Mouse (Mus musculus): ENCODE data around the gene Catip. TPM values are rescaled to one million over a fixed set of nuclear protein-coding genes. Genes with fewer than 3 reads are reported as not detected.

The Catip gene
- polyA plus RNA-seq, 1 experiment from 2014 or later, result 0.21 TPM

DNA sequence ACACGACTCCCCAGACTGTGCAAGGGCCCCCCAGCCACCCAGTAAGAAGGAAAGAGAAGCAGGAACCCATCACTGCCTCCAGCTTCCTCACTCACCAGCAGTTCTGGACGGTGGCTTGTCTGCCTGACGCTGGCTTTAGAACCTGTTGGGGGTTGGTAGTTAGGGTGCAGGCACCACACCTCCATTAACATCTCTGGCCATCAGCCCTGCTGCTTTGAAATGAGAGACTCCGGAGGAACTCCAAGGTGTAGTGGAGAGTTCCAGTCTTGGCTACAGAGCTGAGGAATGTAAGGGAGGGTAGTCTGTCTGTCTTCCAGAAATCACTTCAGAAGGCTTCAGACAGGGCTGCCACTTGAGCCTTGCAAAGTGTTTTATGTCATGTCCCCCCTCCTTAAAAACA lies 8.1 kb downstream of the Catip start:
- no peaks in the 10 kb centered on the region for H3K36me3 ChIP-seq (ENCODE audit: control insufficient read depth, insufficient read depth, low read length)
- DNase-seq (ENCODE audit: low spot score) (no peak), ATAC-seq (replicated peaks; ENCODE audit: low FRiP score) (no peak)
- no peak overlapping the region for H3K9ac ChIP-seq (ENCODE audit: low read depth, low read length)
- no peak overlapping the region for H3K4me3 ChIP-seq (ENCODE audit: low read depth, low read length)
- no peak overlapping the region for H3K4me2 ChIP-seq
- H3K27me3 ChIP-seq (replicated peaks; ENCODE audit: control insufficient read depth, insufficient read depth, low read length), result peaks cover 6% of the 10 kb centered on the region; the same call in 1 of the 2 replicates
- peaks cover 13% of the 10 kb centered on the region for H3K4me1 ChIP-seq (replicated peaks; ENCODE audit: control insufficient read depth, insufficient read depth, low read length)
- no peak overlapping the region for H3K27ac ChIP-seq (ENCODE audit: low read depth, low read length)
- no peaks in the 10 kb centered on the region for H3K9me3 ChIP-seq (ENCODE audit: control insufficient read depth, low read length)
- 33% methylated on average over 4 of the region's 4 CpGs for WGBS

- no peak overlapping the region for H3K4me3 ChIP-seq (ENCODE audit: low read depth, low read length)
- H3K36me3 ChIP-seq (ENCODE audit: control insufficient read depth, insufficient read depth, low read length), result no peaks in the 10 kb centered on the region
- H3K4me2 ChIP-seq, result no peak overlapping the region
- no peak overlapping the region for H3K27ac ChIP-seq (ENCODE audit: low read depth, low read length)
- no peak for ATAC-seq (replicated peaks; ENCODE audit: low FRiP score)
- no peak for DNase-seq (ENCODE audit: low spot score)
- no peak overlapping the region for H3K9ac ChIP-seq (ENCODE audit: low read depth, low read length)
- H3K9me3 ChIP-seq (ENCODE audit: control insufficient read depth, low read length), result no peaks in the 10 kb centered on the region
- H3K4me1 ChIP-seq (replicated peaks; ENCODE audit: control insufficient read depth, insufficient read depth, low read length), result 0 out of 2 replicates have a peak, but pooled peaks cover 2% of the 10 kb centered on the region
- 33% methylated on average over 4 of the region's 4 CpGs for WGBS
- H3K27me3 ChIP-seq (replicated peaks; ENCODE audit: control insufficient read depth, insufficient read depth, low read length), result no peaks in the 10 kb centered on the region
These were observed 11.5 kb downstream of the Catip start for GRCm38 (mm10) chr1:74373372-74373771.

DNA sequence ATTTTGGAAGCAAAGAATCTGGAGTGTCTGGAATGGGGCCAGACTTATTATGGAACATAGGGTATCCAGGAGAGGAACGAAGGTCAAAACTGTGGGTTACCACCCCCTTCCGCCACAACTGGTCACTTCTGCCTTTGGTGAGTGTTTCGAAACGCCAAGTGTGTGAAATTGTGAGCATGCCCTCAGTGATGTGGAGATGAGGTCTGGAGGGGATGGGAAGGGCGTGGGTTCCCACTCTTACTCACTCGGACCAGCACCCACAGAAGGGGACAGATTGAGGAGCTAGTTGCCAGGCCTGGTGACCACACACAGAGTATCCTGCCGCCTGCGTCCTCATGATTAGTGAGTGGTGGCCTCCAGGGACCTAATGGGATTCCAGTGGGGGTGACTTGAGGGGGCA lies 13.1 kb downstream of the Catip start, which contains the start of gene Slc11a1:
Gene Slc11a1, plus strand, starts transcription at position 216 of the 400 bp plus-strand sequence.
- Histone ChIP-seq H3K36me3 (ENCODE audit: control insufficient read depth, insufficient read depth, low read length) (no peaks in the 10 kb centered on the region), H3K9ac (ENCODE audit: low read depth, low read length) (no peak within 1 kb of the TSS), H3K4me2 (no peak within 1 kb of the TSS), H3K27ac (ENCODE audit: low read depth, low read length) (no peak within 1 kb of the TSS), H3K4me1 (replicated peaks; ENCODE audit: control insufficient read depth, insufficient read depth, low read length) (peaks cover 8% of the 10 kb centered on the region), H3K9me3 (ENCODE audit: control insufficient read depth, low read length) (no peaks in the 10 kb centered on the region), H3K27me3 (replicated peaks; ENCODE audit: control insufficient read depth, insufficient read depth, low read length) (no peaks in the 10 kb centered on the region), H3K4me3 (ENCODE audit: low read depth, low read length) (0 out of 2 replicates have a peak within 1 kb of the TSS, but pooled peaks have one; percentile 4)
- WGBS, result 60% methylated on average over 8 of the region's 8 CpGs
- no peak for DNase-seq (ENCODE audit: low spot score)
- no peak for ATAC-seq (replicated peaks; ENCODE audit: low FRiP score)

GRCm38 (mm10) chr1:74375561-74375960 lies 13.7 kb downstream of the Catip start:
- DNase-seq (ENCODE audit: low spot score), result no peak
- Histone ChIP-seq H3K27ac (ENCODE audit: low read depth, low read length) (no peak overlapping the region), H3K9me3 (ENCODE audit: control insufficient read depth, low read length) (no peaks in the 10 kb centered on the region), H3K36me3 (ENCODE audit: control insufficient read depth, insufficient read depth, low read length) (no peaks in the 10 kb centered on the region), H3K27me3 (replicated peaks; ENCODE audit: control insufficient read depth, insufficient read depth, low read length) (no peaks in the 10 kb centered on the region), H3K9ac (ENCODE audit: low read depth, low read length) (no peak overlapping the region), H3K4me2 (no peak overlapping the region), H3K4me1 (replicated peaks; ENCODE audit: control insufficient read depth, insufficient read depth, low read length) (peaks cover 9% of the 10 kb centered on the region), H3K4me3 (ENCODE audit: low read depth, low read length) (0 out of 2 replicates have a peak overlapping the region, but pooled peaks have one; percentile 4)
- 75% methylated on average over 10 of the region's 10 CpGs for WGBS
- ATAC-seq (replicated peaks; ENCODE audit: low FRiP score), result no peak

- DNase-seq (ENCODE audit: low spot score) (no peak), ATAC-seq (replicated peaks; ENCODE audit: low FRiP score) (no peak)
- Histone ChIP-seq H3K4me1 (replicated peaks; ENCODE audit: control insufficient read depth, insufficient read depth, low read length) (peaks cover 9% of the 10 kb centered on the region), H3K27me3 (replicated peaks; ENCODE audit: control insufficient read depth, insufficient read depth, low read length) (no peaks in the 10 kb centered on the region), H3K9me3 (ENCODE audit: control insufficient read depth, low read length) (no peaks in the 10 kb centered on the region), H3K27ac (ENCODE audit: low read depth, low read length) (no peak overlapping the region; the same call in 1 of the 2 replicates), H3K36me3 (ENCODE audit: control insufficient read depth, insufficient read depth, low read length) (no peaks in the 10 kb centered on the region), H3K4me3 (ENCODE audit: low read depth, low read length) (no peak overlapping the region), H3K4me2 (no peak overlapping the region), H3K9ac (ENCODE audit: low read depth, low read length) (no peak overlapping the region)
- WGBS, result 76% methylated on average over 4 of the region's 4 CpGs
These were observed 14.5 kb downstream of the Catip start for GRCm38 (mm10) chr1:74376396-74376795.

DNA sequence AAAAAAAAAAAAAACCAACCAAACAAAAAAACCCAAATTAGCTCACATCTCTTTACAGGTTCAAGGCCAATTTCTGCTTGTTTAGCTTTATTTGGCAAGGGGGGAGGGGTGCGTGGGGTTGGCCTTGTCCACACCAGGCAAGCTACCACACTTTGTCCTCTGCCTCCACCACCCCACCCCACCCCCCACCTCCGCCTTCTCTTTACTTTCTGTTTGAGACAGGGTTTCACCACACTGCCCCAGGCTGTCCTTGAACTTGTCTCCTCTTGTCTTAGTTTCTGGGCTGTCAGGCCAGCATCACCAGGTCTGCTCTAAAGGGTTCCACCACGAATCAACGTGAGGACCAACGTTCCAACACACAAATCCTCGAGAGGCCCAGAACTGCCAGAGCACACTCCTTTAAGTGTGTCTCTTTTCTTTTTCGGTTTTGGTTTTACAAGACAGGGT lies 17.2 kb downstream of the Catip start:
- Histone ChIP-seq H3K4me3 (ENCODE audit: low read depth, low read length) (no peak overlapping the region), H3K4me1 (replicated peaks; ENCODE audit: control insufficient read depth, insufficient read depth, low read length) (peaks cover 17% of the 10 kb centered on the region), H3K36me3 (ENCODE audit: control insufficient read depth, insufficient read depth, low read length) (no peaks in the 10 kb centered on the region), H3K9me3 (ENCODE audit: control insufficient read depth, low read length) (no peaks in the 10 kb centered on the region), H3K27ac (ENCODE audit: low read depth, low read length) (no peak overlapping the region), H3K4me2 (no peak overlapping the region), H3K9ac (ENCODE audit: low read depth, low read length) (no peak overlapping the region), H3K27me3 (replicated peaks; ENCODE audit: control insufficient read depth, insufficient read depth, low read length) (no peaks in the 10 kb centered on the region)
- 74% methylated on average over 7 of the region's 7 CpGs for WGBS
- no peak for ATAC-seq (replicated peaks; ENCODE audit: low FRiP score)
- DNase-seq (ENCODE audit: low spot score), result no peak

DNA sequence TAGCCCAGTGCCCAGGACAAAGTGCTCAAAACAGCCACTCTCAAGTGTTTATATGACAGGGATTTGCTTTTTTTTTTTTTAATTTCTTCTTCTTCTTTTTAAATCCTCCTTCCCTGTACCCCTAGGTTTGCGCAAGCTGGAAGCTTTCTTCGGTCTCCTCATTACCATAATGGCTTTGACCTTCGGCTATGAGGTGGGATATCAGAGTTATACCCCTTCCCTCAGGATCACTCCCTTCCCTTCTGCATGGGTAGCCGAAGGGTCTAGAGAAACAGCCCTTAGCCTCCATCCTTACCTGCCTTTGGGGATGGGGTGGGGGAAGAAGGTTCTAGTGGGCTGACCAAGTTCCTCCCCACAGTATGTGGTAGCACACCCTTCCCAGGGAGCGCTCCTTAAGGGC lies 18.6 kb downstream of the Catip start:
- Histone ChIP-seq H3K36me3 (ENCODE audit: control insufficient read depth, insufficient read depth, low read length) (no peaks in the 10 kb centered on the region), H3K27ac (ENCODE audit: low read depth, low read length) (no peak overlapping the region), H3K9ac (ENCODE audit: low read depth, low read length) (no peak overlapping the region), H3K4me3 (ENCODE audit: low read depth, low read length) (no peak overlapping the region), H3K9me3 (ENCODE audit: control insufficient read depth, low read length) (no peaks in the 10 kb centered on the region), H3K4me2 (no peak overlapping the region), H3K4me1 (replicated peaks; ENCODE audit: control insufficient read depth, insufficient read depth, low read length) (peaks cover 22% of the 10 kb centered on the region), H3K27me3 (replicated peaks; ENCODE audit: control insufficient read depth, insufficient read depth, low read length) (no peaks in the 10 kb centered on the region)
- ATAC-seq (replicated peaks; ENCODE audit: low FRiP score) (no peak), DNase-seq (ENCODE audit: low spot score) (no peak)
- WGBS, result 84% methylated on average over 5 of the region's 5 CpGs

DNA sequence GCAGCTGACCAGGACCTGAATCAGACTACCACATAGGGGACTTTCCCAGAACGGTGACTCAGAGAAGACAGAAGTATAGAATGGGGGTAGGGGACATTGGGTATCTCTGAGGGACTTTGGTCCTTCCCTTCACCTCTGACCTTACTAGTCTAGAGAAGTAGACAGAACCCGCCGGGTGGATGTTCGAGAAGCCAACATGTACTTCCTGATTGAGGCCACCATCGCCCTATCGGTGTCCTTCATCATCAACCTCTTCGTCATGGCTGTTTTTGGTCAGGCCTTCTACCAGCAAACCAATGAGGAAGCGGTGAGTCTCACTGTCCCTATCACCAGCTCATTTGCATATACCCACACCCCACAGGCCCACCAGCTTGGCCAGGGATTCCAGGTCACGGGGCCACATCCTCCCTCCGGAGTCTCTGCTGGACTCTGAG lies 19.7 kb downstream of the Catip start:
- Histone ChIP-seq H3K9me3 (ENCODE audit: control insufficient read depth, low read length) (no peaks in the 10 kb centered on the region), H3K27ac (ENCODE audit: low read depth, low read length) (no peak overlapping the region), H3K27me3 (replicated peaks; ENCODE audit: control insufficient read depth, insufficient read depth, low read length) (no peaks in the 10 kb centered on the region), H3K4me1 (replicated peaks; ENCODE audit: control insufficient read depth, insufficient read depth, low read length) (peaks cover 22% of the 10 kb centered on the region), H3K4me2 (no peak overlapping the region), H3K36me3 (ENCODE audit: control insufficient read depth, insufficient read depth, low read length) (no peaks in the 10 kb centered on the region), H3K9ac (ENCODE audit: low read depth, low read length) (no peak overlapping the region), H3K4me3 (ENCODE audit: low read depth, low read length) (no peak overlapping the region)
- 60% methylated on average over 10 of the region's 10 CpGs for WGBS
- ATAC-seq (replicated peaks; ENCODE audit: low FRiP score) (no peak), DNase-seq (ENCODE audit: low spot score) (no peak)

DNA sequence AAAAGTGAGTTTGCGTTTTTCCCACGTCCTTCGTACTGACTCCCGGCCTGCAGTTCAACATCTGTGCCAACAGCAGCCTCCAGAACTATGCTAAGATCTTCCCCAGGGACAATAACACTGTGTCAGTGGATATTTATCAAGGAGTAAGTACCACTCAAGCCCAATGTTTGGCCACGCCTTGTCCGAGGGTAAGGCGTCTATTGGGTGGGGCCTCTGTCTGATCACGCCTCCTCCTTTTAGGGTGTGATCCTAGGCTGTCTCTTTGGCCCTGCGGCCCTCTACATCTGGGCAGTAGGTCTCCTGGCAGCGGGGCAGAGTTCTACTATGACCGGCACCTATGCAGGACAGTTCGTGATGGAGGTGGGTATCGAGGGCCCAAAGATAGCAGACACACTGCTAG lies 21.5 kb downstream of the Catip start:
- ATAC-seq (replicated peaks; ENCODE audit: low FRiP score), result no peak
- WGBS, result 78% methylated on average over 13 of the region's 13 CpGs
- H3K4me1 ChIP-seq (replicated peaks; ENCODE audit: control insufficient read depth, insufficient read depth, low read length), result peaks cover 28% of the 10 kb centered on the region

More for the DNA sequence above, 21.5 kb downstream of the Catip start:
- no peak overlapping the region for H3K27ac ChIP-seq (ENCODE audit: low read depth, low read length)
- no peak for DNase-seq (ENCODE audit: low spot score)
- H3K9me3 ChIP-seq (ENCODE audit: control insufficient read depth, low read length), result no peaks in the 10 kb centered on the region
- no peak overlapping the region for H3K4me3 ChIP-seq (ENCODE audit: low read depth, low read length)
- H3K9ac ChIP-seq (ENCODE audit: low read depth, low read length), result no peak overlapping the region
- H3K27me3 ChIP-seq (replicated peaks; ENCODE audit: control insufficient read depth, insufficient read depth, low read length), result no peaks in the 10 kb centered on the region
- H3K4me2 ChIP-seq, result no peak overlapping the region
- no peaks in the 10 kb centered on the region for H3K36me3 ChIP-seq (ENCODE audit: control insufficient read depth, insufficient read depth, low read length)
